Mouse (Mus musculus) forelimb bud, embryonic 11.5 days (tissue): ENCODE data around the gene Ndfip2.
A peak's percentile ranks its signal among the peaks of the same experiment; 100 is the strongest.

ENCODE experiments used
- DNase-seq: peaks from one replicate; pipeline ENCODE4 v3.0.0-alpha.2; 2012; ENCODE audit warnings: low read depth, low spot score

The Ndfip2 gene

DNA sequence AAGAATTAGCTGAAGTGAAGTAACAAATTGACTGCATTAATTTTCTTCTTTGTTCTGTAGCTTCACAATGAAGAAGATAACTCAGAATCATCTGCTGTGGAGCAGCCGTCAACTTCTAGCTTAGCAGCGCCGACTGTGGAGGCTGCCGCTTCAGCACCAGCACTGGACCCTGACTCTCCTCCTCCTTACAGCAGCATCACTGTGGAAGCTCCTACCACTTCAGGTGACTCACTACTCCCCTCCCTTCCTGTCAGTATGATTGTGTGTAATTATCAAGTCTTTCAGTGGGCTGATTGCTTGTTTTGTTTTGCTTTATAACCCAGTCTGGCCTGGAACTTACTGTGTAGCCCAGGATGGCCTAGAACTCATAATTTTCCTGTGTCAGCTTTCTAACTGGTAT, 29.2 kb downstream of the Ndfip2 start:
- DNase-seq: no peak

DNA sequence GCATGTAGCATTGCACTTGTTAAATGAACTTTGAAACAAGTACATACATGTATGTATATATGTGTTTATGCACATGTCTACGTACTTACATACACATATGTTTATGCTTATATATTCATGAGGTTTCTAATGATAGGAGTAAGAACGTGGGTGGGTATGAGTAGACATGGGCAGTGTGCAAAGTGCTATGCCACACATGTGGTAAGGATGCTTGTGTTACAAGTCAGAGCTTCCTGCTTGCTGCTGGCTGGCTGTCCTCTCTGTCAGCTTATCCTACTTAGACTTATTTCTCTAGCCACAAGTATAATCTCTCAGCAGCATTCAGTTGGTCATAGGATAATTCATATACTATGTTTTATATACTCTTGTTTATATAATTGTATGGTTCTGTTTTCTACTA, 29.6 kb downstream of the Ndfip2 start:
- no peak for DNase-seq

DNA sequence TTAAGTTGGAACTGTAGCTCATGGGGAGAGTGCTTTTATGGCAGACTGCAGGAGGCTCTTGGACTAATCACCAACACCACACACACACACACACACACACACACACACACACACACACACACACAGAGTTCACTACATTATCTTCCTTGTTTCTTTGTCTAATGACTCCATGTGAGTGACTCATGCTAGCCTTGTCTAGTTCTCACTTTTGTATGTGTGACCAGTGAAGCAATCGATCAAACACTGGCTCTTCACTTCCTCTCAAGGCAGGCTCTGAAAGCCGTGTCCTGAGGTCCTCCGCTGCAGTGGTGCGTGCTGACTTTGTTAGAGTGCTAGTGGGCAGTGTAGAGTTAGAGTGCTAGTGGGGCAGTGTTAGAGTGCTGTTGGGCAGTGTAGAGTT, 30.2 kb downstream of the Ndfip2 start:
- DNase-seq: no peak

DNA sequence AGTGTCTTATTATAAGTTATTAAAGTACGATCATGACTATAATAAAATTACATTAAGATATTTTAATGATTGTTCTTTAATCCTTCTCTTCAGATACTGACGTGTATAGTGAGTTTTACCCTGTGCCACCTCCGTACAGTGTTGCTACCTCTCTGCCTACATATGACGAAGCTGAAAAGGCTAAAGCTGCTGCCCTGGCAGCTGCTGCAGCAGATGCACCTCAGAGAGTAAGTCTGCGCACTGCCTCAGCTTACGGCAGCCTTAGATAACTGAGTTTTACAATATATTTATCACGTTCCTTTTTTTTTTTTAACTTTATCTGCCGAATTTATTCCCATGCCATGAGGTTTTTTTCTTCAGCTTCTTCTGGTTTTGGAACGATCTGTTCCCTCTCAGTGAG, 33.8 kb downstream of the Ndfip2 start:
- no peak for DNase-seq

DNA sequence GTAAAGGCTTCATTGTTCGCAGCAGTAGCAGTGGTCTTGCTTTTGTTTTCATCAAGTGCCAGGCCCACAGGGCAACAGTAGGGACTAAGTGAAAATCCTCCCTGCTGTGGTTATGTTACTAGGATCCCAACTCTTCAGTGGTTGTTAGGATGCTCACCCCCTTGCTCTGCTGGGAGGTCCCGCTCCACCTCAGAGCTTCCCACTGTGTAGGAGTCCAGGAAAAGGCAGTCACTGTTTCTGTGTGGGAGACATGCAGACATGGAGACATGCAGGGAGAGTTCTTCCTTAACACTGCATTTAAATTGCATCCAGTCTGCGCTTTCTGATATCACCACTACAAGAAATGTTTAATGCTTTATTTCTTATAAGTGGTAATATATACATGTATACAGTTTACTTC, 35.4 kb downstream of the Ndfip2 start:
- no peak for DNase-seq

DNA sequence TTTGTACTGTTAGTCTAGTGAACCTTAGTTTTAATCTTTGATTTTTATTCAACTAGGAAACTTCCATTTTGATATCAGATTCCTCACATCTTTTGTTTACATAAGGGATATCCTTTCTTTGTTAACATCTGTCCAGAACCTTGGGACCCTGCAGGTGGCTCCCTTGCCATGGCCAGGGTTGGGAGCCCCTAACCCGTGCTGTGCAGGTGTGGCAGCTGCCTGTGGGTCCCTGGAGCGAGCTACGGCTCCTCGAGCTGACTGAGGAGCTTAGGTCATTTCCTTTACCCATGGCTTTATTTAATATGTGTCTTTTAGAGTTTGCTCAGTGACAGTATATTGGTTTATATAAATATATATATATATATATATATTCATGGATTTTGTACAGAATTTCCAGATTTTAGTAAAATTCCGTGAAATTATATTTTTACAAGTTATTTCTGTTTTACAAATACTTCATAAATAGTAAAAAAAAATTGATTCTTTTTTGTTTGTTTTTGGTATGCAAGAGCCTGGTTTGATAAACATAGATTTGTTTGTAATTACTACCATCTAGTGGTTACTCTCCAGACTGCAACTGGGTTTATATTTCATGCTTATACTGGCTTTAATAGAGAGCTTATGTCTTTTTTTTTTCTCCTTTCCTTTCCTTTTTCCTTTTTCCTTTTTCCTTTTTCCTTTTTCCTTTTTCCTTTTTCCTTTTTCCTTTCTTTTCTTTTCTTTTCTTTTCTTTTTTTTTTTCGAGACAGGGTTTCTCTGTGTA, 37.6 kb downstream of the Ndfip2 start:
- peak; percentile 69 for DNase-seq

DNA sequence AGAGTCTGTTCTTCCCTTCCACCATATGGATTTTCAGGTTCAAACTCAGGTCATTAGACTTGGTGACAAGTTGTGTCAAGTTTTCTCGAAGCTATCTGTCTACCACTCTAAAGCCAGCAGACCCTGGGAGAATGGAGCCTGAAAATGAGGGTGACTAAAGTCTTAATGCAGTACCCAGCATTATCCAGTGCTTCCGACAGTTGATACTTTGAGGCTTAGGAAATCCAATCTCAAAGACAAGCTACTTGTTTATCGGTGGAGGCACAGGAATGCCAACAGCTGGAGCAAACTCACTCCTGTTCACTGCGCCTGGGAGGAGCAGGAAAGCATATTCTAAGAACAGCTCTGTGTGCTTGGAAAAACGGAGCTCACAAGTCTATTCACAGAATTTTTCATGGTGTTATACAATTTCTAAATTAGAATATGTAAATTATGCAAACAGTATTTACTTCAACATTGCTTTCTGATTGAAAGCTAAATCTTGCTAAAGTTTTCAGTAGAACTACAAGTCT, 41.4 kb downstream of the Ndfip2 start:
- DNase-seq: no peak

DNA sequence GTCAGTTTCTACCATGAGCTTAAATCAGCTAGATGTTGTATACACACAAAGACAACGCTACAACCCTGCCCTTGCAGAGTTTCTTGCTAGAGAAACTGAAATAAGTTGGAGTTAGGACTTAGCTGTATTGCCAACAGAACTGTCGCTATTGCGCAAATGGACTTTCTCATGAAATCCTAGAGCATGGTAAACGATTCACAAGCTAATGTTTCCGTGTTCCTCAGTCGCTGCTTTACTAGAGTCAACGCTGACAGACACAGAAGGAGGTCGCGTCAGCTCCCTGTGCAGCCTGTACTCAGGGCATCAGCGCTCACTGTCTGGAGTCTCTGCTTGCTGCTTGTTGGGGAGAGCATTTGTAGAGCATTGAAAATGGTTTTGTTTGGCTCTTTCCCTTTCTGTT, 42.2 kb downstream of the Ndfip2 start:
- no peak for DNase-seq

DNA sequence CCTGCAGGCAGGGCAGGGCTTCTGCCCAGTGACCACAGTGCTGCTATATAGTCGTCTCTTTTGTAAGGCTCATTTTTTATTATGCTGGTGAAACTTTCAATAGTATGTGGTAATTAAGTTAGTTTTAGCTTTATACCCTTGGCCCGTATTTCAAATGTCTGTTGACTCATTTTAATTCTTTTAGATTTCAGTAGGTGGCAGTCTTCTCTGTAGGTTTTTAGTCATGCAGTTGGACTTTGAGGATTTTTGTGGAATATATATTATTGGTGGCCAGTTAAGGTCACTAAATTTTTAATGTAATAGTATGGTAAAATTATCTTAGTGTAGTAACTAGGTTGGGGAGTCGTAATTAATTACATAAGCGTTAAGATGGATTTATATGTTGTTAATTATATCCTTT, 44.3 kb downstream of the Ndfip2 start:
- DNase-seq: no peak

DNA sequence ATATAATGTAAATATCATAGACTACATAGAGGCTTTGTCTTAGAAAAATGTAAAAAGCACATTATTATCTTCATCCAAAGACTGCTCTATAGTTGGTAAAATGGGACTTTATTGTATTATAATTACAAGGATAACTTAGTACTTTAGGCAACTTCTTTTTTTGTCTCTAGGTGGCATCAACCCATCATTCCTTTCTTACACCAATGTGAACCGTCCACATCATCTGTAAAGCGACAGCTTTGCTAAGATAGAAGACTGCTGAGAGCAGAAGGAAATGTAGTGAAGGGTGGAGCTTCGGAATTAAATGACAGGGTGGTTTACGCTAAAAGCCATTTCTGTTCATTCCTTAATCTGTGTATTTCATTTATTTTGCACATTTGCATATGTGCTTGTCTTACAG, 49.3 kb downstream of the Ndfip2 start:
- DNase-seq: no peak

DNA sequence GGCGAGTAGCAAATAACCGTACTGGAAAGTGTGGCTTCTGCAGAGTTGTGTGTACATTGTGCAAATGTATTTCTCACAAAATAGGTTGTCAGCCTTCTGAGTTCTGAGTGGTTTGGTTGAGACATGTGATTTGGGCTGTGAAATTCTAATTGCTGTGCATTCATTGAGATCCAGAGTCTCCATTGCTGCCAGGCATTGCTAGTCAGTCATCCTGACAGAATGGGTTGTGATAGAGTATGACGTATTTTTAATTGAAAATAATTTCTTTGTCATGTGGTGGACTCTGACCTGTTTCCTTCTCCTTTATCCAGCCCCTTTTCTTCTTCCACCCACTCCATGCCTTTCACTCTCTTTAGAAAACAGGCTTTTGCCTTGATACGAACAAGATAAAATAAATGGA, 54.0 kb downstream of the Ndfip2 start:
- no peak for DNase-seq

DNA sequence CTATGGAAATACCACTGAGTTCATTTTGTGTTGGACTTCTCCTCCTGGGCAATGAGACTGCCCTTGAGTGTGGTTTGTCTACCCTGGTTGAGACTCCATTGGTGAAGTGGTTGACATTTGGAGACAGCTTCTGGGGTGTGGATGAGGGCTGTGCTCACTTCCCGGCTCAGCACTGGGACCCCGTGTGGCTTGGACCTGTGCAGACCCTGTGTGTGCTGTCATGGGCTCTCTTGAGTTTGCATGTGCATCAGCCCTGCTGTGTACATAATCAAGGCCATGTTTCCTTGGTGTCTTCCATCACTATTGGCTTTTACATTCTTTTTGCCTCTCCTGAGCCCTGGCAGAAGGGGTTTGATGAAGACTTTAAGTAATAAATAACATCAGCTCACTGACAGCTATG, 54.6 kb downstream of the Ndfip2 start:
- DNase-seq: no peak

DNA sequence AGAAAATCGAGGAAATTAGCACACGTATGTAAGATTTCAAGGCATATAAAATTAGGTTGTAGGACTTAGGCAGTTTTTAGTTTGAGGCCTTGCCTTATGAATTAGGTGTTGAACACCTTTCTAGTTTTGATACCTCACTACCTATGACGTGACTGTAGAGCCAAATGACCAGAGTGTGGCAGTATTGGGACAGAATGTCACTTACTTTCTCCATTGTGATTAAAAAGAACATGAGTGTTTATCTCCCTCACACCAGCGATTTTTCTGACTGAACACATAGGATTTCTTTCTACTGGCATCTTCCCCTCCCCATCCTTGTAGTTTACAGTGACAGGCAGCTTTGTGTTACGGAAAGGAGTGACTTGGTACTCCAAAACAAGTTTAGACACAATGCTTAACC, 55.5 kb downstream of the Ndfip2 start:
- peak; percentile 30 for DNase-seq

DNA sequence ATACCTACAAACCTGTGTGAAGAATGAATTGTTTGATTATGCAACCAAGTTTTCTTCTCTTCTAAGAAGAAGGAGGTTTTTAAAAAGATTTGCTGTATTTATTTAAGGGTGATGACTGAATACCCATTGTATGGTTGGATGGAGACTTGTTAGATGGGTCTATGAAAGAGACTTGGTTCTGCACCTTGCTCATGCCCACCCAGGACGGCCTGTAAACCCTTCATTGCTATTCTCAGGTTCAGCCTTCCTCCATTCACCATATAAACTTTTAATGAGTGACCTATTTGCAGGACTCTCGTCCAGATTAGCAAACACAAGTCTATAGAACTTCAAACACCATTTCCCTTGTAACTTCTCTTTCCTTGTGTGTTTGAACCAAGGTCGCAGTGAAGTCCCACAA, 63.3 kb downstream of the Ndfip2 start:
- no peak for DNase-seq

DNA sequence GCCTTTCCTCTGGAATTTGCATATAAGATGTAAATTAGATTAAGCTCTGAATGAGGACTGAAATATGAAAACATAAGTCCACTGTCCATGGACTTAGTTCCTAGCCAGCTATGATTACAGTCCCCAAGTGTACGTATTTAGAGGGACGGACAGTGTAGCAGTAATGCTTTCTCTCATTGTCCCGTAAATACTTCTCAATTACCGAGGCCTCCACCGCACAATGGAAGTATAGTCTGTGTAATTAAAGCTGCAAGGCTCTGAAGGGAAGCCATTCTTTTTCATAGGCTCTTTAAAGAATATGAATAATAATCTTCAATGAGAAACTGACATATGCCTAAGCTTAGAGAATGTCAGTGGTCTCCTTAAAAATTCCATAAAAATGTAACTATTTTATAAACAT, 64.5 kb downstream of the Ndfip2 start:
- DNase-seq: no peak

DNA sequence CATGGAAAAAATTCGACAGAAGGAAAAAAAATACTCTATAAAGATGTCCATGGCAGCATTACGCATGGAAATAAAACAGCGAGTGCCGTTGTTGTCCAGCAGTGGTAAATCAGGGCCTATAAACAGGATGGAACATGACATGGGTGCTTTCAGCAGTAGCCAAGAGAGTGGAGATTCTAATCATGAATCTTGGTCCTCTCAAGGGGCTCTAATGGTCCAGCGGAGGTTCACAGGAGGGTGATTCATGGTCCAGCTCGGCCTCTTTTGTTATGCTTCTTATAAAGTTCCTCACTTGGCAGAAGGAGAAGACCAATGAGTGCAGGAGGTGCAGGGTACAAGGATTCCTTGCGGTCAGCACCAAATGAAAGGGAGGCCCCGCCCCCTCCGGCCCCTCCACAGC, 65.1 kb downstream of the Ndfip2 start:
- no peak for DNase-seq

DNA sequence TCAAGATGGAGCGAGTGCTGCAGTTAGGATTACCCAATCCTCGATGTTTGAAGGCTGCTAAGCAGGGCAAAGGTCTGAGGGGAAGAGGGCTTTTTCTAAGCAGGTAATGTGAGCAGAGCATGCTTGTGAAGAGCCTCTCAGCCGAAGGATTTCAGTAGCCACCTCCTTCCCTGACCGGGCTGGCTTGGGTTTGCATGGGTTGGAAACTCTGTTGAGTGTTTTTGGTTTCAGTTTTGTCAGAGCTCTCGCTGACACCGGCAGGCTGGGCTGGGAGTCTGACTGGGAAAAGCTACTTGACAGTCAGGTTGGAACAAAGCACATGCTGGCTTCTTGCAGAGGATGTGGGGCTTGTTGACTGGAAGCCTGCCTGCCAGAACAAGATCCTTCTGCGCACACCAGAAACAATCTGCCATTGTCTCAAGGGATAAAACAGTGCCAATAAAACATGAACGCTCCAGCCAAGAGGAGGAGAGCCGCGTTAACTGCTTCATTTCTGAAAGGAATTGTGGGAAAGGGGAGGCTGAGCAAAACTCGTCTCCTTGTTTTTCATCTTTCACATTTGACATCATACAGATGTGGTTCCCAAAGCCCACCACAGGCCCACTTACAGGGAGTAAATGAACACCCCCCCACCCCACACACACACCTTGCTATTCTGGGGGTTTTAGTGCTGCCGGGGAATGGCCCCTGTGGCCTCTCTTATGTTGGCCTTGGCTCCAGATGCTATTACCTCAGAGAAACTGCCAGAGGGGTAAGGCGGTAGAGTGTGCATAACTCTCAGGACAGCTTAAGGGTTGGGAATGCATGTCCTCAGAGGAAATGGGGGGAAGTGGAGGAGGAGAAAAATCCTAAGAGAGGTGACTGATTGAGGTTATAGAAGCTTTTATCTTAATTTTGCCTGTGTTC, 70.3 kb downstream of the Ndfip2 start:
- peak; percentile 53 for DNase-seq

DNA sequence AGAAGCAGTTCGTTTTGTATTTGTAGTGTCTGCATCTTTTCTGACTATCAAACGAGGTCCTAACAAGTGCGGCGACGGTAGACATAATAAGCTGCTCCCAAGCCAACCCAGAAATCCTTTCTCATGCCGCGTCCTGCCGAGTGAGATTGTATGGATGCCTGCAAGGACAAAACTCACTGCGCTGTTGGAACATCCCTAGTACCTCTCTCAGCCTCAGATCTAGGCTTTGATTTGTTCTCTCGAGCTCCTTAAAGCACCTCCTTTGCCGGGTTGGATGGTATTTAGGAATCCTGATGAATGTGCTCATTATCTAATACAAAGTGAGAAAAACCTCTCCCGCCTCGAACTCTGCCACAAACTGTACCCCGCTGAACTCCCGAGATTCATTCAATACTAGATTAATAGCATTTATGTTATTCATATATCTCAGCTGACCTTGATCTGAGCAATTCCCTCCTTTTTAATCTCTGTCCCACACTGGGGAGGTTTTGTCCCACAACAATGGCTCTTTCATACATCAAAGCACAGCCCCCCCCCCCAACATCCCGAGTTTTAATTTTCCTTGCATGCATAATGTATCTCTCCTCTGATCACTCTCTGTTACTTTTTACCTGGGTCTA, 75.2 kb downstream of the Ndfip2 start:
- DNase-seq: no peak

DNA sequence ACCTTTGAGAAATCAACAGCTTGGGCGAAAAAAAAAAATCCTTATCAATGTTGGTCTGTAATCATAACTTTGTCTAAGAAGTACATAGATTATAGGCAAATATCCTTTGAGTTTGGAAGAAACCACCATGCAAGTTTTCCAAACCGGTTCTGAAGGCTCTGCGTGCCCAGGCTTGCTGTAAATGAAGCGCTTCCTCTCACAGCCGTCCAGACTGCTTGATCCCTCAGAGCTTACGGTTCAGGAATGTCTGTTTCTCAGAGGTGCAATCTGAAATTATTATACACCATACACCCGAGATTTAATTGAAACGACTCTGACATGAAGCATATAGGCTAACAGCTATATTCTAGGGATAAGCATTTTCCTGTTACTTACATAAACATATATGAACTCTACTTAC, 83.4 kb downstream of the Ndfip2 start:
- DNase-seq: peak; percentile 37

DNA sequence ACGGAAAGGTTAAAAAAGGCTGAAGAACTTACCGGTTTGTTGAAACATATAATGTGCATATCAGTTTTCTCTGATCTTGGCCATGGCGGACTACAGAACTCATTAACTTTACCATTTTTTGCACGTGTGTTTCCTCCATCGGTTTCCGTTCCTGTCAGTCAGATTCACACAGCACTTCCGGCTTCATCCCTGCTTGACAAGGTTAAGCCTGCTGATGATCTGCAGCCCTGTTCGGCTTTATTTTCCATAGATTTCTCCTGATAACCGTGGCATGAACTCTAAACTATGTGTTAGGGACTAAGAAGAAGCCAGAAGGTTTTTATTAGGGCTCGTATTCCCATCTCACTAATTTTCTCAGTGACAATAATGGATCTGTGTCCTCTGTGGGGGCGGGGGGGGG, 95.7 kb downstream of the Ndfip2 start:
- no peak for DNase-seq
